Mouse (Mus musculus) brain, embryonic 14.5 days (tissue): Measurements from ENCODE around the gene Ube2r2. TPM values are rescaled to one million over a fixed set of nuclear protein-coding genes. Genes with fewer than 3 reads are reported as not detected.

Experiments
- DNase-seq: peaks from one replicate; pipeline ENCODE4 v3.0.0-alpha.2; 2011; ENCODE audit warnings: low read depth
- CTCF ChIP-seq: fragments of 200-500 bp; IDR thresholded peaks from 2 replicates; pipeline ENCODE4 v1.5.1; 2012; ENCODE audit warnings: inconsistent platforms, mild to moderate bottlenecking, moderate library complexity, borderline replicate concordance; ENCODE audit not compliant: insufficient read depth, insufficient read length; ENCODE audit errors: extremely low read depth
- POLR2A ChIP-seq: fragments of 200-500 bp; IDR thresholded peaks from 2 replicates; pipeline ENCODE4 v1.6.1; 2012; ENCODE audit warnings: mild to moderate bottlenecking, inconsistent platforms, borderline replicate concordance; ENCODE audit not compliant: poor library complexity, insufficient read depth, insufficient read length, severe bottlenecking; ENCODE audit errors: extremely low read depth
- polyA plus RNA-seq: library from polyadenylated mRNA; depleted of rRNA; stranded (reverse); fragments of >200 nt; gene quantifications from 2 replicates; pipeline ENCODE4 v1.2.3, GENCODE M21; 2012

Gene Ube2r2
- polyA plus RNA-seq, 1 experiment = 175 TPM

DNA sequence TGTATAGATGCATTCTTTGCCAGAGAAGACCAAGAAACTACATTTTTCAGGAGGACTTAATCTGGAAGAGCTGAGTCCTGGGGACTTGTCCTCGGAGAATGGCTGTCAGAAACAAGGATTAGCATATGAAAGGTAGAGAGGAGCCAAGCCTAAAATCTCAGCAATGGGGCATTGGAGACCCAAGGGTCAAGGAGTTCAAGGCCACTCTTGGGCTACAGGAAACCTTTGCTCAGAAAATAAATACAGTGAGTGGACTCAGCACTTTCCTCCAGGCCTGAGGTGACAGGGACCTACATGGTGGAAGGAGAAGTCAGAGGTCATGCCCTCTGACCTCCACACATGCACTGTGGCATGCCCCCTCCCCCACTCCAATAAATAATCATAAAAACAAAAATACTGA lies 34.6 kb upstream of the Ube2r2 start:
- no peak for TF ChIP-seq POLR2A

DNA sequence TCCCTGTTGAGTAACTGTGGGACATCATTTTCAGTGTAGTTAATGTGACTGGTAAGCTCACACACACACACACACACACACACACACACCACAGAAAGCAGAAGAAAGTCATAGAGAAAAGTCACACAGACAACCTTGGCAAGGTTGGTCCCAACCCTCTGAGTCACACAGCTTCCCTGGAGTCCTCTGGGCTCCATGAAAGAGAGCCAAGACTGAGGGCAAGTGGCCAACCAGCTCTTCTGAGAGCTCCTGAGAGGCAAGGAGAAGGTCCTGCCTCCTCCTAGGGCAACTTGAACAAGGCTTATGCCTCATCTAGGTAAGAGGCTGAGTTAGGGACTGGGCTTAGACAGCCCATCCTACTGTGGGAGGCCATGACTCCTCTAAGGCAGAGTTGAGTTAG lies 32.6 kb upstream of the Ube2r2 start:
- DNase-seq = no peak
- TF ChIP-seq POLR2A = no peak
- no peak for TF ChIP-seq CTCF

More for the DNA sequence above, 34.6 kb upstream of the Ube2r2 start:
- DNase-seq = no peak

GRCm38 (mm10) chr4:41107440-41107839 lies 28.1 kb upstream of the Ube2r2 start:
- peak; percentile 60 for DNase-seq
- TF ChIP-seq POLR2A (no peak), CTCF (no peak)

GRCm38 (mm10) chr4:41108717-41109425 lies 26.7 kb upstream of the Ube2r2 start:
- no peak for DNase-seq
- TF ChIP-seq POLR2A (no peak), CTCF (no peak)

DNA sequence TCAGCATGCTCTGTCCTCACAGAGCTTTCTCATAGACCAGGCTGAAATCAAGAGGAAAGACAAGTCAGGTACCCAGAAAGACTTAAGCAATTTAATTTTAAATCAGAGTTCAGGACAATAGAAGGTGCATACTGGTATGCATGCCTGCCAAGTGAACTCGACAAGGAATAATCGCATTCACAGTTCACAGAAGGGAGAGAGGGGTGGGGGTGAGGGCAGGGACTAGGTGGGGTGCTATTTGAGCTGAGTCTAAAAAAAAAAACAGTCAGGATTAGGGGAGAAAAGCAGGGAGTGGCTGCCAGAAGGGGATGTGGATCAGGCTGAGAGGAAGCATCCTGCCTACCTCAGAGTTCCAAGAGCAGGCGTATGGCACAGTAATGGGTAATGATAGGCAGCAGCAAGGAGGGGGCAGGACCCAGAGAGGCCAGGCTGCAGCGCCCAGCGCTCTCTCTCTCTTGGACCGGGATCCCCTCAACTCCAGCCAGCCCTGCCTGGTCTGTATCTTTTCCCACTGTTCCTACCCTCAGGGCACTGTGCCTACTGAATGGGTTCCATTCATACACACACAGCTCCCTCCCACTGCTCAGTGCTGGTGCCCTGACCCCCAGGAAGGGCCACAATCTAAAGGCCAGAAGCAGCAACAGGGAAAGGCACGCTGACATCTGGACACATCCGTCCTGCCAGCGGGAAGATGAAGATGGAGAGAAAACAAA lies 21.0 kb upstream of the Ube2r2 start:
- no peak for TF ChIP-seq POLR2A
- TF ChIP-seq CTCF = no peak

GRCm38 (mm10) chr4:41115074-41115473 lies 20.5 kb upstream of the Ube2r2 start:
- no peak for TF ChIP-seq POLR2A
- no peak for TF ChIP-seq CTCF
- DNase-seq = no peak

More for the DNA sequence above, 21.0 kb upstream of the Ube2r2 start:
- no peak for DNase-seq

DNA sequence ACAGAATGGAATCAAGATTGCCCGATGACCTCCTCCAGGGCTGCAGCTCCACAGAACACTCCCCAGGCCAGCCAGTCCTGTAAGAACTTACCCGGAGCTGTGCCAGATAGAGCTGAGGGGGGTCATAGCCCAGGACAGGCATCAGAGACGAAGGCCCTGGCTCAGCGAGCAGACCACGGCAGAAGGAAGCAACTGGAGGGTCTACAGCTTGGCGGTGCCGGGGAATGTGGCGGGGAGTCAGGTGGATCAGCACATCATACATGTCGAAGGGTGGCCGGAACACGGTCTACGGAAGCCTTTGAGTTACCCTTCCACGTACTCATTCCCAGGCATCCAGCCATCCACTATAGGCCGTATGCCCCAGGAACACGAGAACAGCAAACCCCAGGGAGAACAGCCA lies 19.8 kb upstream of the Ube2r2 start:
- TF ChIP-seq CTCF (no peak), POLR2A (no peak)
- DNase-seq = no peak

DNA sequence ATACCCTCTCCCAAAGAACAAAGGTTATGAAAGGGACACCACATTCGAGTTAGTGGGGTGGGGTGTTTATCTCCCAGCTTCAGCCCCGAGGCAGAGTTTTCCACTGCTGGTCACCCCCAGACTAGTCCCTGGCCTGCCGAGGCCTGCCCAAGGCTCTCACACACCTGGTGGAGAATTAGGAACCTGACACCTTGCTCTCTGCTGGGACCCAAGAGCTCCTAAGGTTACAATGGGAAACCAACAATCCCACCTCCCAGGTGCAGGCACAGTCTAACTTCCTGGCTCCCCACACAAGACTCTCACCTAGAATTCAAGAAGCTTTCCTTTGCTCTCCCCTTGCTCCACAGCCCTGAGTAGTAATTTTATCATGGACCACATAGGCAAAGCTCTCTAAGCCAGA lies 18.7 kb upstream of the Ube2r2 start:
- no peak for TF ChIP-seq CTCF
- TF ChIP-seq POLR2A = no peak
- DNase-seq = no peak

GRCm38 (mm10) chr4:41118706-41119292 lies 16.7 kb upstream of the Ube2r2 start:
- peak; percentile 71 for DNase-seq
- peak; percentile 77 for TF ChIP-seq CTCF
- TF ChIP-seq POLR2A = no peak

- DNase-seq = peak; percentile 100
- TF ChIP-seq POLR2A (no peak; the same call in 1 of the 2 replicates), CTCF (no peak)
Measured at GRCm38 (mm10) chr4:41124180-41124951, 11.2 kb upstream of the Ube2r2 start, which contains the start of gene Nol6. Gene Nol6 (minus strand): TSS chr4:41124455.

DNA sequence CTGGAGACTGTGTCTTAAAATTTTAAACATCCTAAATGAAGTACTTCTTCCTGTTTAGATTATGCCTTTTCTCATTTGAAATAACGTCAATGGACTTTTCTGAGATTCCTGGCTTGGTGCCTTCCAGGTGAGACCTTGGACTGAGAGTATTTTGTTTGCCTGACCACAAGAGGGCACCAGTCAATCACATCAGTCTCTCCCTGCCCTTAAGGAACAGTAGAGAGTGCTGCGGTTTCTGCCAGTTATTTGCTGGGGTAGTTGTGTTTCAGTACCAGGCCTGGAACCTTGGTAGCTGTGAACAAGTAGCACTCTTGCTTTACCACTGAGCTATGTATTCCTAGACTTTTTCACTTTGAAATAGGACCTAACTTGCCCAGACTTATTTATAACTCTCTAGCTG lies 6.1 kb upstream of the Ube2r2 start:
- DNase-seq = peak; percentile 79
- TF ChIP-seq POLR2A (no peak), CTCF (peak; percentile 76; the same call in 1 of the 2 replicates)
